Mouse (Mus musculus): Measurements from ENCODE around the gene Cdc14a.
"Not testable (repeated sequence)": the region's sequence is repeated elsewhere in the genome, so short reads cannot be mapped to it uniquely, and the experiment has no call there.

The Cdc14a gene

DNA sequence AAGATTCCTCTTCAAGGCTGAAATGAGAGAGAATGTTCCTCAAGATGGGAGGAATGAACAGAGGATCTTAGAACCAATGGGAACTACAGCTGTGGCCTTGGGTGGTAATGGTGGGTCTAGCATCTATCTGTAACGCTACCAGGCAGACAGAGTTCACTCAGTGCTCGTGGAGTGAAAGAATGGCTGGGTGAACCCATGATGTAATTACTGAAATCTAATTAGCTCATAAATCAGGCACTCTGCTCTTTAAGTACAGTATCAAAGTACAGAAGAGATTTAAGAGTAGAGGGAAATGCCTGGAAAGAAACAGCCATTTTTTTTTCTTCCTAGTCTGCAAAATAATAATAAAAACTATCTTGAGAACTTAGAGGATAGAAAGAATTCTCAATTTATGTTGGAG is 57.7 kb downstream of the Cdc14a start:
- DNase-seq: no peak

DNA sequence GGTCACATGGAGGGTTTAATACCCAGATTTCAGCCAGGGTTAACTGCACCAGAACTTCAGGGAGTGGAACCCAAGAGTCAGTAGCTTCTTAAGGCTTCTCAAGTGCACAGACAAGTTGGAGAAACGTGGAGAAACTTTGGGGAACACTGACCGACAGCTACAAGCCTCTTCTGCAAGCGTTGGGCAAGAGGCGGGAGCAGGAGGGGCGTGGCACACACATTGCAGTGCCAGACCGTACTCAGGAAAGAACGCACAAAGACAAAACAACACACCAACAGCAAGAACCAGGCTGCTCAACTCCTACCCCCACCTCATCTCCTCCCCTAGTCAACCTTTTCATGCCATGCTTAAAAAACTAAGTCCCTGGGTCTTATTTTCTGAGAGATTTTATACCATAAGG is 61.9 kb downstream of the Cdc14a start:
- DNase-seq: no peak

DNA sequence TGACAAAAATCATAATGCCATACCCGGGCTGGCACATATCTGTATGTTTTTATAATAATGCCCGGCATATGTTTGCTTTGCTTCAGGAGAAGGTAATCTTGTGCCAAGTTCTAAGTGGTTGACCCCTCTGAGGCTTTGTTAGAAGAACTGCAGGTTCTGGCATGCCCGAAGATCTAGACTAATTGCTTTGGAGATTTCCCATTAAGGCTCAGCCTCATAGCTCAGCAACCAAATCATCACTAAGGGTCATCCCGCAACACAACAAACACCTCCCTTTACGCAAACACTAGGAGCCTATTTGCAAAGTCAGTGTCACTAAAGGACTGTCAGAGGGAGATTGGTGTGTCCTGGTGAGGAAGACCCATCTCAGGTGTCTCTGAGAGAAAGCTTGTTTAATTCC is 62.7 kb downstream of the Cdc14a start:
- no peak for DNase-seq

DNA sequence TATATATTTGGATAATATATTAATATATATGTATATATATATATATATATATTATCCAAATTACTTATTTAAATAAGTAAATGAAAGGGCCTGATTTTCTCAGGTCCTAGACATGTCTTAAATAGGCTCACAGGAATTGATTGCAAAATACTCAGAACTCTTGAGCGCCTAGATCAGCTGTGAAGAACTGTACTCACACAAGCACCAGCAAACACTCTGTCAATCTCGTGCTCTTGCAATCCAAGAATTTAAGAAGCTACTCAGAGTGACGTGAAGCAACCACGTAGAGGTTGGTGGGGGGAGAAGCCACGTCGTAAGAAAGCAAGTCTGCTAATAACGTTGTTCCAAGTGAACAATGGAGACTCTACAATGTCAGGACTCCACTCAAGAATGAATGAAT is 66.0 kb downstream of the Cdc14a start:
- no peak for DNase-seq

- no peak for DNase-seq
These were observed 66.7 kb downstream of the Cdc14a start for GRCm38 (mm10) chr3:116357180-116357579.

DNA sequence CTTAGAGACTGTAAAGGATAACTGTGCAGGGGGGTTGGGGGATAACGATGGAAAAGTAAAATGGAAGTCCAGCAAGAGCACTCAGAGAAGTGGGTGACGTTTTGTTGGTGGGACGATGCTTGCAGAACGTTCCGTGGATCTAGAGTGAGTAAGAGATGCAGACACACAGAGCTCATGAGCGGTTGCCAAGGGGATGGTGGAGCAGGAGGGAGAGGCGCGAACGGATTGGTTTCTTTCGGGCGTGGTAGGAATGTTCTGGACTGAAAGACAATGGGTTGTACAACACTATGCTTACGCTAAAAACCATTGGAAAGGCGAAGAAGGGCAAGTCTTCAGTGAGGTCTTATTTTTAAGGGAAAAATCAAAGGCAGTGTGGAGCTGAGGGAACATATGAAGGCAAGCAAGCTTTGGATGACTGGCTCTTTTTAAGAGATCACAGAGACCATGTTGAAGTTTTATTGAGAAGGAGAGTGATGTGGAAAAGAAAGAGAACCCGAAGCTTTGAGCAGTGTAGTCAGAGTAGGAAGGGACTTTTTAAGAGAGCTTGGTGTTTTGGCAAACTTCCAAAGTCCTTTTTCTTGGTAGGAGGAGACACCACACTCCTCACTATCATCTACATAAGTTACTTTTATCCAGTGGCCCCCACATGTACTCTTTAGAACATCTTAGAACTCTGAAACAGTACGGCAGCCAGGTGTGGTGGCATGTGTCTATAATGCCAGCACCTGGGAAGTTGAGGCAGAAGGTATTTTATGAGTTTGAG is 68.6 kb downstream of the Cdc14a start:
- no peak for DNase-seq

GRCm38 (mm10) chr3:116352486-116352885 is 71.3 kb downstream of the Cdc14a start:
- no peak for DNase-seq

DNA sequence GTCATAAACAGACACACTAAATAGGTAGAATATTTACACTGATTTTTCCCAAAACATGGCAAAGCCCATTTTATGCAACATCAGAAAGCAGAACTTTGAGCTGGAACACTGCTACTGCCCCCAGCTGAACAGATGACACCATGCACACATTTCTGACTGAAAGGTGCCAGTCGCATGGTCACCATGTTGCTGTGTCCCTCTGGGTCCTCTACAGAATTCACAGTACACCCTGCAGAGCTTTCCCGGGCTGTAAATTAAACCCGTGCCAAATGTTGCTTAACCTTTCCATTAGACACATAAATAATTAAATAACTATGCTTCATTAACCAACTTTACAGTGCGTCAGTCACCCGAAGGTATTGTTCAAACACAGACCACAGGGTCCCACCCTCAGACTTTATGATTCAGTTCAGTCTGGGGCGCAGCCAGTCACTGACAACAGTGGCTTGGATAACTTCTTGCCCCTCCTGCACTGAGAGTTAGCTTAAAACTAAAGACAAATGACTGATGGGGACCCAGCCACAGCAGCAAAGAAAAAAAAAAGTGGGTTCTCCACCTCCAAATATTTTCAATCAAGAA is 73.4 kb downstream of the Cdc14a start:
- no peak for DNase-seq

GRCm38 (mm10) chr3:116347571-116347970 is 76.3 kb downstream of the Cdc14a start:
- not testable (repeated sequence) for DNase-seq

DNA sequence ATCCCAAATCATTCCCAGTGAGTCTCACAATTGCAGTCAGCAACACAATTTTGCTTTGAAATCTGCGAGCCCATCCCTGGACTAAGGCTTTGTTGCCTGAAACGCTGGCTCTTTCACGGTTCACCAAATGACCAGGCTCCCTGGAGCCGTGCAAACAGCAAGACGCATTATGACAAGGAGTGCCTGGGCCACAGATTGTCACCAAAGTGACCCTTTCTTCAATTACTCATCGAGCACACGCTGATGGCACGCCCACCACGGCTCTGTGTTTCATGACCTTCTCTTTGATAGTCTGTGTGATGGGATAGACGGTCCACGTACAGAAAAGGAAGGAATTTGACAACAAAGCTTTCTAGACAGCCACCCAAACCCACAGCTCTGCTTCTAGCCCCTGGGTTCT is 78.6 kb downstream of the Cdc14a start:
- DNase-seq: no peak

- DNase-seq: no peak
These were observed 81.6 kb downstream of the Cdc14a start for GRCm38 (mm10) chr3:116342251-116342650.

- DNase-seq: peak; percentile 71
These were observed 82.7 kb downstream of the Cdc14a start for GRCm38 (mm10) chr3:116340950-116341624.

DNA sequence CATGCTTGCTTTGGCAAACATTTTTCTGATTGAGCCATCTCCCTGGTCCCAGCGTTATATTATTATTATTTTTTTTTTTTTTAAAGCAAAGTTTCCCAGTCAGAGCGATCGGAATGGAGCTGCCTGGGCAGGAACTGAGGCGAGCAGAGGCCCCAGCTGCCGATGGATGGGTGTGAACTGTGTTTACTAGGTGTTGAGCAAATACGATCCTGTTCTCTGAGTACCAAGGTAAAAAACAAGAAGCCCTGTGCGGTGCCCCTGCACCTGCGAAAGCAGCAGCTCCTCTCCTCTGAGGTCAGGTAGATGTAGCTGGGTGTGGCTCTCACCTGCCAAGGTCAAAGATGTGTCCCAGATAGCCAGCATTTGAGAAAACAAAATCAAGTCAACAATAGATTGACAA is 83.6 kb downstream of the Cdc14a start:
- DNase-seq: no peak

GRCm38 (mm10) chr3:116338616-116339015 is 85.2 kb downstream of the Cdc14a start:
- DNase-seq: no peak

DNA sequence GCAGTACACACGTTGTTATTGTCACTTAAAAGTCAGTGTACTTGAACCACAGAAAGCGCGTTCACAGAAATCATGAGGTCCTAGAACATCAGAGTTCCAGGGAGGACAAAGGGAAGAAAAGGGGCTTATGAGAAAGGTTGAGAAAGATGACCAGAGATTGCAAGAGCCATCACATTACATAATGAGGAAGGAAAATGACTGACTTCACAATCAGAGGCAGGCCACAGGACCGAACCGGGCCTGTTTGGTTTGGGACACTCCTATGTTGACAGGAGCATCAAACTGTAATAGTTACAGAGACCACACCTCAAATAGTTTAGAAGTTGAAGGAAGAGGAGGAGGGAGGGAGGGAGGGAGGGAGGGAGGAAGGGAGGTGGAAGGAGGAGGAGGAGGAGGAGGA is 86.0 kb downstream of the Cdc14a start:
- no peak for DNase-seq

GRCm38 (mm10) chr3:116335036-116335435 is 88.8 kb downstream of the Cdc14a start:
- no peak for DNase-seq

GRCm38 (mm10) chr3:116333711-116334110 is 90.1 kb downstream of the Cdc14a start:
- DNase-seq: no peak

DNA sequence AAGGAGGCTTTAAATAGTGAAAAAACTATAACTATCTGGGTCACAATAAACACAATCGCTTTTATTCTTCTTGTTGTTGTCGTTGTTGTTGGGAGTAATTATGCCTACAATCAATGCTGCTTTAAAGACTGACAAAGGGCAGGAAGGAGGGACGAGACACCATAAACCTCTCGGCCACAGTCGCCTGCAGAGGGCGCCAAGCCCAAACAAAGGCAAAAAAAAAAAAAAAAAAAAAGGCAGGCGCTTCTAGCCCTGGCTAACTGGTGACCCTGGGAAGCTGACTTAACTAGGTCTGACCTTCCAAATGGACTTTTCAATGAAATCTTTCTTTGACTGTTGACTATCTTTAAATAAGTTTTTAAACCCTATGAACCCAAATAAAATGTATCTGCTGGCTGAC is 90.6 kb downstream of the Cdc14a start:
- DNase-seq: peak; percentile 44

- peak; percentile 56 for DNase-seq
These were observed 91.9 kb downstream of the Cdc14a start for GRCm38 (mm10) chr3:116331811-116332464.

- no peak for DNase-seq
These were observed 93.9 kb downstream of the Cdc14a start for GRCm38 (mm10) chr3:116329976-116330375.

DNA sequence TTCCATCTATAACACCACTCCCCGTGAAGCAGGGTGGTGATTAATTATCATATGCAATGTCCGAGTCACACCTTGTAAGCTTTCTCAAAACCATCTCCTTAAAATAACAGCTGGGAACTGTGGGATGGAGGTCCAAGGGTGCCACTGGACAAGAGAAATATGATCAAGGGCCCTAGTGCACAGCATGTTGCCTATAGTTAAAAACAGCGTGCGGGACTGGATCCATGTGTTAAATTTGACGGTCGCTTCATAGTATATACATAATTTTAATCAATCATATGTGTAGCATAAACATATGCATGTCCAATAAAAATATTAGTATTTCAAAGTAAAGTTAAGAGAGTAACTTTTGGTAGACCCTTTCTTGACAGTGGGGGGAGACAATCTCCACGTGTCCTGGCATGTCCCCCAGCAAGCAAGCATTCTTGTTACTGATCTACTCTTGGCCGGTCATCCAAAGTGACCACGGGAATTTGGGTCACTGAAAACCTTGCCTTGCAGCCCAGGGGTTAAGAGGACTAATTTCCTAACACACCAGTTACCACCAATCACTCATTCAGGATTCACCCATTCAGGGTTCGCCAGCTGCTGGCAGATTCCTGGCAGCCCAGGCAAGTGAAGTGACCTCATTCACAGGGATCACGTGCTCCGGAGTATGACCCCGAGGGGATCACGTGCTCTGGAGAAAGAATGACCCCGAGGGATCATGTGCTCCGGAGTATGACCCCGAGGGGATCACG is 94.6 kb downstream of the Cdc14a start:
- DNase-seq: no peak

GRCm38 (mm10) chr3:116327616-116328004 is 96.2 kb downstream of the Cdc14a start:
- peak; percentile 10 for DNase-seq

Data from thymus, postnatal 14 days (tissue).